Mouse (Mus musculus): ENCODE results near the gene Slc35g3.

- no peak for TF ChIP-seq POLR2A (IDR thresholded peaks at IDR 0.05; ENCODE audit: insufficient read length, low read depth)
- TF ChIP-seq MAX (IDR thresholded peaks at IDR 0.05; ENCODE audit: low read depth) = no peak
- TF ChIP-seq USF1 (IDR thresholded peaks at IDR 0.05; ENCODE audit: low read depth) = no peak
- TF ChIP-seq SRF (IDR thresholded peaks at IDR 0.05; ENCODE audit: control insufficient read depth, insufficient read length, low read depth) = no peak
- no peak for TF ChIP-seq E2F4 (IDR thresholded peaks at IDR 0.05; ENCODE audit: insufficient read depth)
- TF ChIP-seq CEBPB (IDR thresholded peaks at IDR 0.05; ENCODE audit: insufficient read depth, poor library complexity, severe bottlenecking) = no peak
- TF ChIP-seq MYOG (IDR thresholded peaks at IDR 0.05; ENCODE audit: control insufficient read depth in 1 of 3, insufficient read depth in 1 of 3, insufficient read length in 2 of 3, low read depth in 2 of 3) = no peak
- no peak for TF ChIP-seq TCF3 (IDR thresholded peaks at IDR 0.05; ENCODE audit: insufficient read length, low read depth)
Measured at GRCm38 (mm10) chr11:69712954-69713672, 48.7 kb downstream of the Slc35g3 start.

Measured in myocyte (in vitro differentiated cells).